Mouse (Mus musculus) spleen, adult 2 months (tissue): ENCODE data around the gene Gpr183. TPM values are rescaled to one million over a fixed set of nuclear protein-coding genes. Genes with fewer than 3 reads are reported as not detected.

Experiments used
- DNase-seq, 2 experiments: peaks; one replicate each; pipeline versions ENCODE4 v3.0.0 to v3.0.0-alpha.2; 2012 to 2021; ENCODE audit warnings: low spot score in 2 of 2, low read depth in 1 of 2
- H3K27ac ChIP-seq: fragments of 200-500 bp; 2 replicates; pipeline ENCODE4 v1.5.1; 2012; ENCODE audit warnings: low read length, inconsistent platforms; ENCODE audit not compliant: insufficient read depth
- H3K27me3 ChIP-seq: fragments of 200-500 bp; 2 replicates; pipeline ENCODE4 v1.6.1; 2012; ENCODE audit warnings: mild to moderate bottlenecking, moderate library complexity, low read length, inconsistent platforms; ENCODE audit not compliant: control insufficient read depth, insufficient read depth
- H3K36me3 ChIP-seq: fragments of 200-500 bp; 2 replicates; pipeline ENCODE4 v1.6.1; 2012; ENCODE audit warnings: mild to moderate bottlenecking, low read length, inconsistent platforms; ENCODE audit not compliant: control insufficient read depth, insufficient read depth
- H3K4me1 ChIP-seq: fragments of 200-500 bp; 2 replicates; pipeline ENCODE4 v1.6.1; 2011; ENCODE audit warnings: inconsistent platforms; ENCODE audit not compliant: control insufficient read depth, insufficient read depth, insufficient read length
- H3K4me3 ChIP-seq: fragments of 200-500 bp; 2 replicates; pipeline ENCODE4 v1.5.1; 2011; ENCODE audit warnings: mild to moderate bottlenecking, inconsistent platforms; ENCODE audit not compliant: insufficient read depth, insufficient read length; ENCODE audit errors: extremely low read depth
- CTCF ChIP-seq: fragments of 200-500 bp; IDR thresholded peaks from 2 replicates; pipeline ENCODE4 v1.5.1; 2011; ENCODE audit warnings: mild to moderate bottlenecking, inconsistent platforms; ENCODE audit not compliant: insufficient read depth, insufficient read length, insufficient replicate concordance; ENCODE audit errors: extremely low read depth
- POLR2A ChIP-seq: fragments of 200-500 bp; IDR thresholded peaks from 2 replicates; pipeline ENCODE4 v1.6.1; 2011; ENCODE audit warnings: low read depth, low read length, inconsistent platforms
- WGBS: fragments of 180-500 bp; shearing (Covaris S2); methylation state at CpG from one replicate; pipeline ENCODE4 v1.1.7; 2018; 5-methylcytosine and 5-hydroxymethylcytosine counted together
- polyA plus RNA-seq: library from polyadenylated mRNA; depleted of rRNA; stranded (reverse); fragments of >200 nt; gene quantifications from 2 replicates; pipeline ENCODE4 v1.2.3, GENCODE M21; 2012

Gpr183 gene
- polyA plus RNA-seq, 1 experiment: 19.3 TPM

- Histone ChIP-seq H3K4me1 (peaks cover 47% of the 10 kb centered on the region), H3K27me3 (no peaks in the 10 kb centered on the region), H3K36me3 (peaks cover 14% of the 10 kb centered on the region), H3K27ac (peak overlapping the region; percentile 69), H3K4me3 (no peak overlapping the region)
- WGBS: 57% methylated on average over 10 of the region's 10 CpGs
- DNase-seq: no peak
- TF ChIP-seq CTCF: no peak
- no peak for TF ChIP-seq POLR2A
These were observed 6.1 kb downstream of the Gpr183 start for GRCm38 (mm10) chr14:121958751-121959537.

DNA sequence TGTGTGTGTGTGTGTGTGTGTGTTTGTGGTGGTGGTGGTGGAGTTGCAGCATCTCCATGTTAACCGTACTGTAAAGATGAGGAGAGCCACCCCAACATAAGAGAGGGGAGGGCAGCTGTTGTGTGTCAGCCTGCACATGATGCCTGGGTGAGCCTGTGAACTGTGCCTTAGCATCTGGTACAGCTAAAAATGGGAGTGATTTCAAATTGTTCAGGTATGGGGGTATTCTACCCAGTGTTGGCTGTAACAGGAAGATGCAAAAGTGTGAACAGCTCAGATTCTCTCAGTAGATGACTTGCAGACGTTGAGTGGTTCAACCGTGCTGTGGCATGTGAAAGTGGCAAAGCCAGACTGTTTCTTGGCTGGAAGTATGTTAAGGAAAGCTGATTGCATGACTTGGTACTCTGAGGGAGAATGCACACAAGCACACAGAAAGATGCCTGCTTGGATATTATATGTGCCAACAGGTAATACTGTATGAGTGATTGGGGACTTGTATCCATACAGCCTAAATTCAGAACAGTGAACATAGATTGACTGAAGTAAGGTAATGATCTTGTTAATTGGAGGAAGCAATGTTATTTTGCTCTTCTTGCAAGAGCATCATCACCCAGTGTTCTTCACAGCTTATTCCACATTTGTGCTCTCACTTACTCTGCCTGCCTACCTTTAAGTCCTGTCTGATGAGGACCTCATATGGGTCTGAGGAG, 6.8 kb downstream of the Gpr183 start:
- 46% methylated on average over 3 of the region's 3 CpGs for WGBS
- peaks cover 49% of the 10 kb centered on the region for H3K4me1 ChIP-seq

DNA sequence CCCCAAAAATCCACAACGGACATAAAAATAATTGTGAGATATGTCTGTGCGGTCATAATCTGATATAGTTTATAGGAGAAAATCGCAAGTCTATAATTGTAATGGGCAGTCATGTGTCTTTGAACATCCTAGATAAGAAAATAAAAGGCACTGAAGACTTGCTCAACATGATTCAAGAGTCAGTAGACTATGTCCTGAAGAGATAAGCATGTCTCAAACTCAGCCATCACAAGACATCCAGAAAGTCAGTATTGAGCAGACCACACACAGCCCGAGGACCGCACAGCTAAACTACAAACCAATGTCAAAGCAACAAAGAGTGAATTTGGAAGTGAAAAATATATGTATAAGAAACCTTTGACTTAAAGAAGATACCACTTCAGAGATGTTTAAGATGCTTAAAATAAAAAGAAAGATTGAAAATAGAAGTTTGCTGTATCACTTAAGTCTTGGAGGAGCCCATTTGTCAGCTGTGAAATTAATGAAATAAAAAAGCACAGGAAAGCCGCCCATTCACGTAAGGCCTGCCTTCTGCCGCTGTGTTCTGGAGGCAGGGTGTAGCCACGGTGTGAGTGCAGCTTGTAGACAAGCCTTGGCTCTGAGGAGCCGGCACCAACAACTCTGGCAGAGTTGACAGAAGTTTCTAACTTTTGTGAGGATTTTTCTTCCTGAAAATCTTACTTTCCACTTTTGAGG, 7.7 kb downstream of the Gpr183 start:
- 85% methylated on average over 10 of the region's 10 CpGs for WGBS
- Histone ChIP-seq H3K27ac (peak overlapping the region; percentile 40; the same call in 1 of the 2 replicates), H3K27me3 (no peaks in the 10 kb centered on the region), H3K4me3 (no peak overlapping the region), H3K36me3 (peaks cover 22% of the 10 kb centered on the region), H3K4me1 (peaks cover 48% of the 10 kb centered on the region)
- no peak for TF ChIP-seq CTCF
- TF ChIP-seq POLR2A: no peak
- DNase-seq: no peak

More for the DNA sequence above, 6.8 kb downstream of the Gpr183 start:
- TF ChIP-seq POLR2A: no peak
- TF ChIP-seq CTCF: no peak
- H3K27me3 ChIP-seq: no peaks in the 10 kb centered on the region
- H3K4me3 ChIP-seq: no peak overlapping the region
- no peak for DNase-seq
- H3K27ac ChIP-seq: peak overlapping the region; percentile 69
- peaks cover 18% of the 10 kb centered on the region for H3K36me3 ChIP-seq

- no peak for TF ChIP-seq CTCF
- peaks cover 43% of the 10 kb centered on the region for H3K4me1 ChIP-seq
- peaks cover 24% of the 10 kb centered on the region for H3K36me3 ChIP-seq
- H3K4me3 ChIP-seq: no peak overlapping the region
- WGBS: 56% methylated on average over 5 of the region's 5 CpGs
- no peak for DNase-seq
- H3K27ac ChIP-seq: peak overlapping the region; percentile 65
- no peaks in the 10 kb centered on the region for H3K27me3 ChIP-seq
These were observed 8.7 kb downstream of the Gpr183 start for GRCm38 (mm10) chr14:121956291-121956690.

GRCm38 (mm10) chr14:121955176-121955795, 9.7 kb downstream of the Gpr183 start:
- Histone ChIP-seq H3K36me3 (peaks cover 21% of the 10 kb centered on the region), H3K4me1 (peaks cover 41% of the 10 kb centered on the region), H3K27me3 (no peaks in the 10 kb centered on the region), H3K4me3 (no peak overlapping the region), H3K27ac (peak overlapping the region; percentile 89)
- TF ChIP-seq POLR2A (no peak), CTCF (no peak)
- DNase-seq: no peak
- 12% methylated on average over 5 of the region's 5 CpGs for WGBS

- Histone ChIP-seq H3K27me3 (no peaks in the 10 kb centered on the region), H3K27ac (peak overlapping the region; percentile 79), H3K4me1 (peaks cover 47% of the 10 kb centered on the region), H3K36me3 (peaks cover 20% of the 10 kb centered on the region), H3K4me3 (no peak overlapping the region)
- no peak for TF ChIP-seq CTCF
- no peak for TF ChIP-seq POLR2A
- 80% methylated on average over 12 of the region's 12 CpGs for WGBS
- DNase-seq: no peak
These were observed 10.4 kb downstream of the Gpr183 start for GRCm38 (mm10) chr14:121954608-121955007.
